Mouse (Mus musculus) forebrain, postnatal 0 days (tissue): Measurements from ENCODE around the gene C3. TPM values are rescaled to one million over a fixed set of nuclear protein-coding genes. Genes with fewer than 3 reads are reported as not detected.
A peak's percentile ranks its signal among the peaks of the same experiment; 100 is the strongest.

Experiments used
- ATAC-seq: fragments of 200-750 bp; cut with Nextera tagmentation; 2 replicates; pipeline ENCODE4 v1.8.0; 2017; ENCODE audit warnings: mild to moderate bottlenecking, moderate library complexity
- DNase-seq: peaks from one replicate; pipeline ENCODE4 v3.0.0-alpha.2; 2015
- H3K27ac ChIP-seq: fragments of 300-500 bp; sonication (generic); 2 replicates; pipeline ENCODE4 v1.5.1; 2014; ENCODE audit warnings: low read depth, mild to moderate bottlenecking, antibody characterized with exemption, low read length, moderate library complexity, mixed read lengths
- H3K27me3 ChIP-seq: fragments of 300-500 bp; sonication (generic); 2 replicates; pipeline ENCODE4 v1.6.1; 2014; ENCODE audit warnings: mild to moderate bottlenecking, low read length, mixed read lengths; ENCODE audit not compliant: insufficient read depth
- H3K36me3 ChIP-seq: fragments of 300-500 bp; sonication (generic); 2 replicates; pipeline ENCODE4 v1.6.1; 2014; ENCODE audit warnings: mild to moderate bottlenecking, moderate library complexity; ENCODE audit not compliant: insufficient read depth
- H3K4me1 ChIP-seq: fragments of 300-500 bp; sonication (generic); 2 replicates; pipeline ENCODE4 v1.6.1; 2014; ENCODE audit warnings: antibody characterized with exemption; ENCODE audit not compliant: insufficient read depth
- H3K4me2 ChIP-seq: fragments of 300-500 bp; sonication (generic); 2 replicates; pipeline ENCODE4 v1.6.1; 2014; ENCODE audit warnings: low read depth, mild to moderate bottlenecking, moderate library complexity
- H3K4me3 ChIP-seq: fragments of 300-500 bp; sonication (generic); 2 replicates; pipeline ENCODE4 v1.5.1; 2014; ENCODE audit warnings: low read depth, low read length, mixed read lengths
- H3K9ac ChIP-seq: fragments of 300-500 bp; sonication (generic); 2 replicates; pipeline ENCODE4 v1.6.1; 2014; ENCODE audit warnings: mild to moderate bottlenecking
- H3K9me3 ChIP-seq: fragments of 300-500 bp; sonication (generic); 2 replicates; pipeline ENCODE4 v1.6.1; 2016; ENCODE audit warnings: low read length
- CTCF ChIP-seq: sonication (generic); IDR thresholded peaks from 2 replicates; pipeline ENCODE4 v1.5.1; 2016; ENCODE audit warnings: antibody characterized with exemption, control low read depth, low read depth
- WGBS: fragments of 180-500 bp; shearing (Covaris S2); extraction: QIAGEN DNeasy Blood & Tissue Kit; methylation state at CpG from one replicate; pipeline ENCODE4 v1.1.7; 2014; 5-methylcytosine and 5-hydroxymethylcytosine counted together
- microRNA-seq, 2 experiments: library from miRNA; unstranded; fragments of <30 nt; microRNA quantifications; one replicate each; pipeline ENCODE4; 2016
- polyA plus RNA-seq: library from polyadenylated mRNA; unstranded; fragments of >200 nt; fragmentation: Nextera tagmentation; extraction: Ambion mirVana; gene quantifications from 2 replicates; pipeline ENCODE4 v1.2.1, GENCODE M21; 2015
- total RNA-seq: library from RNA; depleted of rRNA; stranded (reverse); fragments of >200 nt; gene quantifications from 2 replicates; pipeline ENCODE4 v1.2.3, GENCODE M21; 2014; rRNA removed

Gene C3
- total and polyA plus RNA-seq, 2 experiments from 2014 or later: 1.2 to 1.3 TPM

DNA sequence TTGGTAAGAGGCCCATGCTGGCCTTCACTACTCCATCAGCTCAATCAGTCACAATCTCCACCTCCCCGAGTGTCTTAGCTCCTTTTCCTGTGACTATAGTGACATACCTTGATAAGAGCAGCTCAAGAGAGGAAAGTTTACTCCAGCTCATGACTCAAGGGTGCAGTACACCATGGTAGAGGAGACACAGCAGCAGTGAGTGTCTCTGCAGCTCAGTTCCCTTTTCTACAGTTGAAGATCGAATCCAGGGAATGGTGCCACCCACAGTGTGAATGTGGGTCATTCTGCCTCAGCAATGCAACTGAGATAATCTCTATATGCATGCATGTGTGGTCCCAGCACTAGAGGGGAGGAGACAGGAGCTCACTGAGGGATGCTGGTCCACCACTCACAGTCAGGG is 42.3 kb downstream of the C3 start:
- Histone ChIP-seq H3K27ac (no peak overlapping the region), H3K9ac (no peak overlapping the region), H3K27me3 (no peaks in the 10 kb centered on the region), H3K9me3 (no peaks in the 10 kb centered on the region), H3K4me2 (no peak overlapping the region), H3K4me3 (no peak overlapping the region), H3K4me1 (no peaks in the 10 kb centered on the region), H3K36me3 (no peaks in the 10 kb centered on the region)
- 77% methylated on average over 2 of the region's 2 CpGs for WGBS
- no peak for TF ChIP-seq CTCF
- DNase-seq (no peak), ATAC-seq (no peak)

DNA sequence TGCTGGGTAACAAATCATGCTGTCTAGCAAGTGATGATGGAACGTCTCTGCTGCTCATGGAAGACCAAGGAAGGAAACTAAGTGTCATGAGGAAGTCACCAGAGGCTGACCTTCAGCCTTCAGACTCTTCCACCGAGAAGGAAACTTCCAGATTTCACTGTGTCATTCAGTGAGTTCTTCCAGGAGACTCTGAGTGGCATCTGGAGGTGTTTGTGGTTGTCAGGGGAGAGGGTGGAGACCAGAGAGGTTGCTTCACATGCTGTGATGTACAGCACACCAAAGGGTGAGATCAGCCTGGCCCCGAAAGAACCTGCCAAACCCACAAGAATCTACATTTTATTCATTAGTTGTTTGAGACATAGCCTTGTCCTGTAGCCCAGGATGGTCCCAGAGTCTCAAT is 45.1 kb downstream of the C3 start:
- no peak for TF ChIP-seq CTCF
- DNase-seq: no peak
- Histone ChIP-seq H3K27ac (no peak overlapping the region), H3K4me3 (no peak overlapping the region), H3K27me3 (no peaks in the 10 kb centered on the region), H3K4me1 (no peaks in the 10 kb centered on the region), H3K4me2 (no peak overlapping the region), H3K9ac (no peak overlapping the region), H3K36me3 (no peaks in the 10 kb centered on the region), H3K9me3 (no peaks in the 10 kb centered on the region)
- 75% methylated on average over 3 of the region's 3 CpGs for WGBS
- ATAC-seq: no peak

DNA sequence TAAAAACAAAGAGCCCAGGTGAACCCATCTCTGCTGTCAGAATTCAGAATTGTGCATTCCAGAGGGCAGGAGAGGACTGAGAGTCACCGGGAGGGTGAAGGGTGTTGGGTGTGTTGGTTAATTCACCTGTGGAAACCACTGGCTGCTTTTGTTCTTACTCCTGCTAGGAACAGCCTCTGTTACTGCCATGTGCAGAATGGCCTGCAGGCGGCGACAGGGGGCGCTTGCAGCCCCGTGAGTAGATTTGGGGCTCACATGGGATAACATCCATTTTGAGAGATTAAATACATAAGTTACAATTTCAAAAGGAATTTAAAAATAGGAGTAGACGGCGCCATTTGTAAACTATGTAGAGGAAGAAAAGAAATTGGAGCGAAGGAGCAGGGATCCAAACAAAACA is 47.6 kb downstream of the C3 start:
- no peaks in the 10 kb centered on the region for H3K27me3 ChIP-seq
- no peak overlapping the region for H3K27ac ChIP-seq
- H3K36me3 ChIP-seq: no peaks in the 10 kb centered on the region
- H3K9me3 ChIP-seq: no peaks in the 10 kb centered on the region
- ATAC-seq (no peak), DNase-seq (no peak)
- no peak overlapping the region for H3K4me2 ChIP-seq
- H3K4me3 ChIP-seq: no peak overlapping the region
- no peak overlapping the region for H3K9ac ChIP-seq
- H3K4me1 ChIP-seq: no peaks in the 10 kb centered on the region
- no peak for TF ChIP-seq CTCF
- WGBS: 38% methylated on average over 8 of the region's 8 CpGs

DNA sequence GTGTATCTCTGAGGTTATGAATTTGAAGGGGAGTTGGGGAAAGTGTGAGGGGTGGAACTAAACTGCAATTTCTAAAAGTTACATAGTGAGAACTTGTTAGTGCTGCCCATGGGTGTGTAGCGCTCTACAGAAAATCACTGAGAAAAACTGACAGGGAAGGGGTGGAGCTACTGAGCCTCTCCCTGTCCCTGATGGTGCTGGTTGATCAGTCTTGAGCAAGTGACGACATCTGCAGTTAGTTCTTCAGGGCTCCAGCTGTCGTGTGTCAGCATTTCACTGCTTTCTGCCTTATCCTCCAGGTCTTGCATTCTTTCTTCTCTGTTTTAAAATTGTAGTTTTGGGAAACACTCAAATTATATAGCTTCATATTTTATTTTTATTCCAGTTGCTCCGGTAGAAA is 54.6 kb downstream of the C3 start:
- DNase-seq (no peak), ATAC-seq (no peak)
- Histone ChIP-seq H3K27ac (no peak overlapping the region), H3K9me3 (no peaks in the 10 kb centered on the region), H3K4me2 (no peak overlapping the region), H3K4me1 (no peaks in the 10 kb centered on the region), H3K27me3 (no peaks in the 10 kb centered on the region), H3K9ac (no peak overlapping the region), H3K36me3 (no peaks in the 10 kb centered on the region), H3K4me3 (no peak overlapping the region)
- TF ChIP-seq CTCF: no peak
- 72% methylated on average over 4 of the region's 4 CpGs for WGBS

DNA sequence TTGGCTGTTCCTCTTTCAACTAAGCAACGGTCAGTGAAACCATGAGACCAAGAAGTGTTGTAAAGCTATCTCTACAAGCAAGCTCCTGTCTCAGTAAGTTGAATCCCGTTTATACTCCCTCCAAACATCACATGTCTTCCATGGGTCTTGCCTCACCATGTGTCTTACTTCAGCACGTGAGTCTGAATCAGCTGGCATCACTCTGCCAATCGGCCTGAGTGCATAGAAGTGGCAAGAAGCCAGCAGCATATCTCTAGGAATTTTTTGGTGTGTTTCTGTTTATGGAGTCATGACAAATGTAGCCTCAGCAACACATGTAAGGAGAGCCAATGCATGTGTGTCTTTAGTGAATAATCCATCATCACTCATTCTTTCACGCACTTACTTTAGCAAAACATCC is 55.6 kb downstream of the C3 start:
- DNase-seq (no peak), ATAC-seq (no peak)
- H3K4me3 ChIP-seq: no peak overlapping the region
- H3K4me1 ChIP-seq: no peaks in the 10 kb centered on the region
- no peak overlapping the region for H3K9ac ChIP-seq
- no peaks in the 10 kb centered on the region for H3K36me3 ChIP-seq
- no peak for TF ChIP-seq CTCF
- no peaks in the 10 kb centered on the region for H3K9me3 ChIP-seq
- WGBS: 71% methylated on average over 5 of the region's 5 CpGs
- no peaks in the 10 kb centered on the region for H3K27me3 ChIP-seq
- no peak overlapping the region for H3K4me2 ChIP-seq
- no peak overlapping the region for H3K27ac ChIP-seq

DNA sequence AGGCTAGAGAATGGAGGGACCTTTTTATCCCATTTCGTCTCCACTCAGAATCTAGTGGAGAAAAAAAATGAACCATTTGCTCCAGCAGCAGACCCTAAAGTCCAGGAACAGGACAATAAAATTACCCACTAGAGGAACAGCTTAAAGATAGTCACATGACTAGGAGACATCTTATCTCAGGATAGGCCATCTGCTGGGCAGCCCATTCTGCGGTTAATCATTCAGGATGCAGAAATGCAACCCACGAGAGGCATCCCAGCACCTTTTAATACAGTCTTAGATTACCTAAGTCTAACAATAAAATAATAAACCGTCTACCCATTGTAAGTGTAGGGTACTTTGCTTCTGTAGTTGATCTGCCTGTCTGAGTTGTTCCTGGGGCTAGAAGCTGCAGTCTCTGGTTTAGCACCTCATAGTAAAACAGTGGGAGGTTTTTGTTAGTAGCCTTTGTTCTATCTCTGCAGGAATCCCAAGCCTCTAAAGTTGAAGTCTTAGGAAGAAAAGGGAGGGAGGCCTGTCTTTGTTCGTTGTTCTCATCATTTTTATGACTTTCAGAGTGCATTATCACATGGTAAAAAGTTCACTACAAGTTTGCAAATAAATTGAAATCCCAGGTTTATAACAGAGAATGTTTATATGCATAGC is 57.2 kb downstream of the C3 start:
- H3K4me1 ChIP-seq: no peaks in the 10 kb centered on the region
- 59% methylated on average over 5 of the region's 5 CpGs for WGBS

DNA sequence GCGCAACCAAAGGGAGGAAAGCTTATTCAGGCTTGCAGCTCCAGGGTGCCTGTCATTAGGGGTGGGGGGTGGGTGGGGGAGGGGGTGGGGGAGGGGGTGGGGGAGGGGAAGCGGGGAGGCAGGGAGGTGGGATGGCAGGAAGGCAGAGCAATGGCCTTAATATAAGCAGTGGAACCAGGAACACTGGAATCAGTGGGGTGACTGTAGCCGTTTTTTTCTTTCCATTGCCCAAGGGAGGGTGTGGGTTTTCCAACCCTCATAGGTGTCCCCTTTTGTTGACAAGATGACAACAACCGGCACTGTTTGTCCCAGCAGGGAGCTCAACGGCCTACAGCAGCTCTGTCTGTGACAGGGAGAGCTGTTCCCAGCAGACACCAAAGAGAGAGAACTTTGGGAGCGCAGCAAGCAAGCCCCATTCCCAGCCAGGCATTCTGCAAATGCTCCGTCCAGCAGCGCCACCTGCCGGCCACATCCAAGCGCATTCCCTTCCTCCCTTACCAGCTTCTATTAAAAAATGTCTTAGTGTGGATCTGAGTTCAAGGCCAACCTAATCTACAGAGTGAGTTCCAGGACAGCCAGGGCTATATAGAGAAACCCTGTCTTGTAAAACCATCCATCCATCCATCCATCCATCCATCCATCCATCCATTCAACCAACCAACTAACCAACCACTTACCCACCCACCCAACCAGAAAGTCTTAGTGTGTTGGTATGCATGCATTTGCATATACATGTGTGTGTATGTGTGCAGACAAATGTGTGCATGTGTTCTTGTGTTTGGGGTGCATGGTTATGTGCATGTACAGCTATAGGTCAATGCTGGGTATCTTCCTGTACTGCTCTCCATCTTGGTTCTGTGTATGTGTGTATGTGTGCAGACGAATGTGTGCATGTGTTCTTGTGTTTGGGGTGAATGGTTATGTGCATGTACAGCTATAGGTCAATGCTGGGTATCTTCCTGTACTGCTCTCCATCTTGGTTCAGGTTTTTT is 60.8 kb downstream of the C3 start:
- Histone ChIP-seq H3K27me3 (no peaks in the 10 kb centered on the region), H3K4me2 (no peak overlapping the region), H3K9ac (no peak overlapping the region), H3K9me3 (no peaks in the 10 kb centered on the region), H3K4me3 (no peak overlapping the region), H3K4me1 (no peaks in the 10 kb centered on the region), H3K27ac (no peak overlapping the region), H3K36me3 (no peaks in the 10 kb centered on the region)
- TF ChIP-seq CTCF: peak; percentile 92
- DNase-seq: peak; percentile 89
- 18% methylated on average over 11 of the region's 11 CpGs for WGBS
- ATAC-seq: peak; percentile 92

More for the DNA sequence above, 57.2 kb downstream of the C3 start:
- H3K4me3 ChIP-seq: no peak overlapping the region
- no peaks in the 10 kb centered on the region for H3K27me3 ChIP-seq
- TF ChIP-seq CTCF: no peak
- no peaks in the 10 kb centered on the region for H3K36me3 ChIP-seq
- no peak overlapping the region for H3K4me2 ChIP-seq
- H3K9ac ChIP-seq: no peak overlapping the region
- DNase-seq (no peak), ATAC-seq (no peak)
- no peaks in the 10 kb centered on the region for H3K9me3 ChIP-seq
- H3K27ac ChIP-seq: no peak overlapping the region

Small RNA genes lying within 50 kb of the gene (microRNA-seq; reads per million reads assigned to microRNA genes)
- gene Mir6978: 0 reads per million in 2 experiments

Other genes with a start within 250 kb of the C3 start
- gene Acer1, start 246.0 kb downstream of the C3 start, total RNA-seq: not detected in 2 replicates
- gene Acer1, start 246.0 kb downstream of the C3 start, polyA plus RNA-seq: not detected in 2 replicates
- gene Clpp, start 237.8 kb downstream of the C3 start, total RNA-seq: 105 and 109 TPM in 2 replicates
- 159 and 185 TPM in 2 replicates for gene Clpp, start 237.8 kb downstream of the C3 start, polyA plus RNA-seq
- 44.2 and 50.7 TPM in 2 replicates for gene Alkbh7, start 230.8 kb downstream of the C3 start, total RNA-seq
- 52.2 and 56.4 TPM in 2 replicates for gene Alkbh7, start 230.8 kb downstream of the C3 start, polyA plus RNA-seq
- not detected in 2 replicates for gene Pspn, start 228.1 kb downstream of the C3 start, total RNA-seq
- gene Pspn, start 228.1 kb downstream of the C3 start, polyA plus RNA-seq: not detected in 2 replicates
- gene Gtf2f1, start 216.8 kb downstream of the C3 start, total RNA-seq: 59.1 and 63.1 TPM in 2 replicates
- gene Gtf2f1, start 216.8 kb downstream of the C3 start, polyA plus RNA-seq: 76.8 and 83.0 TPM in 2 replicates
- not detected in 2 replicates for gene Gm17949, start 216.7 kb downstream of the C3 start, total RNA-seq
- 0.28 and 0.34 TPM in 2 replicates for gene Gm17949, start 216.7 kb downstream of the C3 start, polyA plus RNA-seq
- gene Khsrp, start 196.6 kb downstream of the C3 start, total RNA-seq: 49.5 and 65.5 TPM in 2 replicates
- 22.6 and 27.0 TPM in 2 replicates for gene Khsrp, start 196.6 kb downstream of the C3 start, polyA plus RNA-seq
- gene Slc25a41, start 186.5 kb downstream of the C3 start, total RNA-seq: not detected in 2 replicates
- not detected in 2 replicates for gene Slc25a41, start 186.5 kb downstream of the C3 start, polyA plus RNA-seq
- 2.0 and 4.0 TPM in 2 replicates for gene Crb3, start 169.0 kb downstream of the C3 start, total RNA-seq
- 2.4 and 3.5 TPM in 2 replicates for gene Crb3, start 169.0 kb downstream of the C3 start, polyA plus RNA-seq
- gene Slc25a23, start 168.3 kb downstream of the C3 start, total RNA-seq: 75.7 and 101 TPM in 2 replicates
- gene Slc25a23, start 168.3 kb downstream of the C3 start, polyA plus RNA-seq: 38.8 and 43.2 TPM in 2 replicates
- gene Dennd1c, start 149.6 kb downstream of the C3 start, total RNA-seq: 0.92 and 1.00 TPM in 2 replicates
- 1.4 and 1.9 TPM in 2 replicates for gene Dennd1c, start 149.6 kb downstream of the C3 start, polyA plus RNA-seq
- gene Tubb4a, start 140.4 kb downstream of the C3 start, total RNA-seq: 131 and 157 TPM in 2 replicates
- 453 and 500 TPM in 2 replicates for gene Tubb4a, start 140.4 kb downstream of the C3 start, polyA plus RNA-seq
- 2.1 and 3.5 TPM in 2 replicates for gene Tnfsf9, start 122.8 kb downstream of the C3 start, total RNA-seq
- 3.4 and 4.1 TPM in 2 replicates for gene Tnfsf9, start 122.8 kb downstream of the C3 start, polyA plus RNA-seq
- 1.3 TPM in 1 of 2 replicates, not detected in the other for gene Cd70, start 78.4 kb downstream of the C3 start, total RNA-seq
- gene Cd70, start 78.4 kb downstream of the C3 start, polyA plus RNA-seq: 0.47 and 0.69 TPM in 2 replicates
- gene Tnfsf14, start 34.0 kb downstream of the C3 start, total RNA-seq: not detected in 2 replicates
- not detected in 2 replicates for gene Tnfsf14, start 34.0 kb downstream of the C3 start, polyA plus RNA-seq
- gene Gpr108, start 20.3 kb upstream of the C3 start, total RNA-seq: 15.7 and 18.6 TPM in 2 replicates
- gene Gpr108, start 20.3 kb upstream of the C3 start, polyA plus RNA-seq: 16.9 and 17.5 TPM in 2 replicates
- gene Trip10, start 21.3 kb upstream of the C3 start, total RNA-seq: 3.2 and 3.5 TPM in 2 replicates
- 5.2 and 6.0 TPM in 2 replicates for gene Trip10, start 21.3 kb upstream of the C3 start, polyA plus RNA-seq
- gene Vav1, start 51.0 kb upstream of the C3 start, total RNA-seq: 2.2 and 2.5 TPM in 2 replicates
- gene Vav1, start 51.0 kb upstream of the C3 start, polyA plus RNA-seq: 1.6 and 1.8 TPM in 2 replicates
- 7.9 and 8.4 TPM in 2 replicates for gene Adgre1, start 130.6 kb upstream of the C3 start, total RNA-seq
- 4.2 TPM in 2 replicates for gene Adgre1, start 130.6 kb upstream of the C3 start, polyA plus RNA-seq